Mouse (Mus musculus): Measurements from ENCODE around the gene Pptc7. TPM values are rescaled to one million over a fixed set of nuclear protein-coding genes. Genes with fewer than 3 reads are reported as not detected.

Pptc7 gene
- total and polyA plus RNA-seq, 2 experiments from 2014 or later = 6.7 to 18.3 TPM

DNA sequence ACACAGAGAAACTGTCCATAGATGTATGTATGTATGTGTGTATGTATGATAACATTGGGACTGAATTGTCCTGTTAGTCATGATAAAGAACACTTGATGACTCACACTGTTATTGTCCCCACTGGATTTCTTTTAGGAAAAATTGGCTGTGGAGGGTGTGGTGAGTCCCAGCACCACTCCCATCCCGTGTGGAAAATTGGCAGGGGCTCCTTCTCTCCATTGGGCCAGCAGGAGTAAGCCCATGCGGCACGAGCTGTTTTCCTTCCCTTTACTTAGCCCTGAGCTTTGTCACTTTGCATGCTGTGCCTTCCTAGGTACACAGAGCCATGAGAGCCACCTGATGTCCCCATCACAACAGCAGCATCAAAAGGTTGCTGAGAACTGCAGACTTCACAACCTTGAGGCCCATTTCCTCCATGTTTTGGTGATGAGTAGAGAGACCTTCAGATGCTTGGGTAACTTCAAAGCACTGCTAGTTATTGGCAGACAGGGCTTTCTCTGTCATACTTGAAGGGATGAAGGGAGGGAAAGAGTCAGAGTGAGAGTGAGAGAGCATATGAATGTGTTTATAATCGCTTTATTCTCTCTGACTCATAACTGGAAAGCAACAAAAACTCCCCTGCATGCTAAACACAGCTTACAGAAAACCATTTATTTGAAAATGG is 4.1 kb downstream of the Pptc7 start:
- no peak overlapping the region for H3K9ac ChIP-seq
- DNase-seq (no peak), ATAC-seq (no peak)
- H3K27ac ChIP-seq (ENCODE audit: low read depth, low read length) = no peak overlapping the region
- H3K4me2 ChIP-seq (ENCODE audit: low read depth) = no peak overlapping the region
- no peak for TF ChIP-seq CTCF (IDR thresholded peaks at IDR 0.05; ENCODE audit: low read depth)
- no peak overlapping the region for H3K4me3 ChIP-seq (ENCODE audit: low read depth, low read length)
- H3K27me3 ChIP-seq (ENCODE audit: insufficient read depth, low read length) = no peaks in the 10 kb centered on the region
- WGBS = 89% methylated on average over 4 of the region's 4 CpGs
- H3K4me1 ChIP-seq (ENCODE audit: insufficient read depth) = peaks cover 6% of the 10 kb centered on the region; the same call in 1 of the 2 replicates
- H3K36me3 ChIP-seq (ENCODE audit: insufficient read depth) = 0 out of 2 replicates have a peak, but pooled peaks cover 7% of the 10 kb centered on the region
- H3K9me3 ChIP-seq (ENCODE audit: low read length) = no peaks in the 10 kb centered on the region

DNA sequence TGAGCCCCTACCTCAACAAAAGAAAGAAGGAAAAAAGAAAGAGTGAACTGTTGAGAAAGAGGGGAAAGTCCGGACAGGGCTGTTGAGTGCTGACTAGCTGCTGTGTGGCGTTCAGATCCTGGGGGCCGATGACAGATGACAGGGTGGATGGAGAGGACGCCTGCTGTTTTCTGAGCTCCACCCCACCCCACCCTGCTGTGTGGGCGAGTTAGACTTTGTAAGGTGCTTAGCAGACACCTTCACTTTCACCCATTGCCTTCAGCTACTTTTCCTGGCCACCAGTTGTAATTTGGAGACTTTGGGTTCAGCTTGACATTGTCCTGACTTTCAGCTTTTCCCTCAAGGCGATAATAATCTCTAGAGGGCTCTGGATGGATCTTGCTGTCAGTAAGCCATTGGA is 7.0 kb downstream of the Pptc7 start:
- 67% methylated on average over 6 of the region's 6 CpGs for WGBS
- ATAC-seq = no peak
- H3K36me3 ChIP-seq (ENCODE audit: insufficient read depth) = 0 out of 2 replicates have a peak, but pooled peaks cover 7% of the 10 kb centered on the region

GRCm38 (mm10) chr5:122291553-122292339 is 7.6 kb downstream of the Pptc7 start:
- no peak overlapping the region for H3K4me2 ChIP-seq (ENCODE audit: low read depth)
- no peaks in the 10 kb centered on the region for H3K27me3 ChIP-seq (ENCODE audit: insufficient read depth, low read length)
- 69% methylated on average over 17 of the region's 17 CpGs for WGBS
- TF ChIP-seq CTCF (IDR thresholded peaks at IDR 0.05; ENCODE audit: low read depth) = no peak
- DNase-seq (no peak), ATAC-seq (no peak)
- no peak overlapping the region for H3K27ac ChIP-seq (ENCODE audit: low read depth, low read length)
- H3K9me3 ChIP-seq (ENCODE audit: low read length) = no peaks in the 10 kb centered on the region
- no peaks in the 10 kb centered on the region for H3K4me1 ChIP-seq (ENCODE audit: insufficient read depth)
- H3K9ac ChIP-seq = no peak overlapping the region
- H3K4me3 ChIP-seq (ENCODE audit: low read depth, low read length) = no peak overlapping the region
- H3K36me3 ChIP-seq (ENCODE audit: insufficient read depth) = 0 out of 2 replicates have a peak, but pooled peaks cover 7% of the 10 kb centered on the region

More for the DNA sequence above, 7.0 kb downstream of the Pptc7 start:
- Histone ChIP-seq H3K27ac (ENCODE audit: low read depth, low read length) (no peak overlapping the region), H3K9me3 (ENCODE audit: low read length) (no peaks in the 10 kb centered on the region), H3K27me3 (ENCODE audit: insufficient read depth, low read length) (no peaks in the 10 kb centered on the region), H3K4me2 (ENCODE audit: low read depth) (no peak overlapping the region), H3K4me1 (ENCODE audit: insufficient read depth) (peaks cover 3% of the 10 kb centered on the region; the same call in 1 of the 2 replicates), H3K9ac (no peak overlapping the region), H3K4me3 (ENCODE audit: low read depth, low read length) (no peak overlapping the region)
- TF ChIP-seq CTCF (IDR thresholded peaks at IDR 0.05; ENCODE audit: low read depth) = no peak
- no peak for DNase-seq

- Histone ChIP-seq H3K4me2 (ENCODE audit: low read depth) (no peak overlapping the region), H3K4me3 (ENCODE audit: low read depth, low read length) (no peak overlapping the region), H3K27ac (ENCODE audit: low read depth, low read length) (no peak overlapping the region), H3K9me3 (ENCODE audit: low read length) (no peaks in the 10 kb centered on the region), H3K36me3 (ENCODE audit: insufficient read depth) (no peaks in the 10 kb centered on the region), H3K4me1 (ENCODE audit: insufficient read depth) (no peaks in the 10 kb centered on the region), H3K9ac (no peak overlapping the region), H3K27me3 (ENCODE audit: insufficient read depth, low read length) (no peaks in the 10 kb centered on the region)
- ATAC-seq = no peak
- DNase-seq = no peak
- WGBS = 73% methylated on average over 6 of the region's 6 CpGs
- TF ChIP-seq CTCF (IDR thresholded peaks at IDR 0.05; ENCODE audit: low read depth) = no peak
These were observed 9.0 kb downstream of the Pptc7 start for GRCm38 (mm10) chr5:122293131-122293530.

DNA sequence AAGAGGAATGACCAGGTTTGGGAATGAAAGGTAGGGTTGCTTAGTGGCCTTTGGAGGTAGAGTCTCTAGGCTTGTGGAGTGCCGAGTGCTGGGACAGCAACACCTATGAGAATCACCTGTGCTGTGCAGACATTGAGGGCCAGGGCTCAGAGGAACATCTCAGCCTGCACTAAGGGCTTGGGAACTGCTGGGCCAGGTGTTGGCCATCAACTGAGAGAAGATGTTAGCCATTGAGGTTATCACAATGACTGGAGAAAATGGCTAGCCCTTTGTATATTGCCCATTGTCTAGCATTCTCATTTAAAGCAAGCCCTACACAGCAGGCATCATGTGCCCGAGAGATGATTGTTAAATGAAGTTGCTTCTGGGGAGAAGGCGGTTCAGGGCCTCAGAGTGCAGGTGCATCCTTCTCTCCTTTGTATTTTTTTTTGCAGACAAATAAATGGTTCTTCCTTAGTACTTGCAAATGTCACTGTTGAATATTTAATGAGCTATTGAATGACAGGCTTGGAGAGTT is 10.1 kb downstream of the Pptc7 start:
- DNase-seq (no peak), ATAC-seq (no peak)
- no peaks in the 10 kb centered on the region for H3K36me3 ChIP-seq (ENCODE audit: insufficient read depth)
- no peak overlapping the region for H3K27ac ChIP-seq (ENCODE audit: low read depth, low read length)
- H3K4me1 ChIP-seq (ENCODE audit: insufficient read depth) = no peaks in the 10 kb centered on the region
- H3K4me2 ChIP-seq (ENCODE audit: low read depth) = no peak overlapping the region
- WGBS = 56% methylated on average over 3 of the region's 3 CpGs
- H3K27me3 ChIP-seq (ENCODE audit: insufficient read depth, low read length) = no peaks in the 10 kb centered on the region
- H3K9me3 ChIP-seq (ENCODE audit: low read length) = no peaks in the 10 kb centered on the region
- TF ChIP-seq CTCF (IDR thresholded peaks at IDR 0.05; ENCODE audit: low read depth) = no peak
- no peak overlapping the region for H3K9ac ChIP-seq
- no peak overlapping the region for H3K4me3 ChIP-seq (ENCODE audit: low read depth, low read length)

DNA sequence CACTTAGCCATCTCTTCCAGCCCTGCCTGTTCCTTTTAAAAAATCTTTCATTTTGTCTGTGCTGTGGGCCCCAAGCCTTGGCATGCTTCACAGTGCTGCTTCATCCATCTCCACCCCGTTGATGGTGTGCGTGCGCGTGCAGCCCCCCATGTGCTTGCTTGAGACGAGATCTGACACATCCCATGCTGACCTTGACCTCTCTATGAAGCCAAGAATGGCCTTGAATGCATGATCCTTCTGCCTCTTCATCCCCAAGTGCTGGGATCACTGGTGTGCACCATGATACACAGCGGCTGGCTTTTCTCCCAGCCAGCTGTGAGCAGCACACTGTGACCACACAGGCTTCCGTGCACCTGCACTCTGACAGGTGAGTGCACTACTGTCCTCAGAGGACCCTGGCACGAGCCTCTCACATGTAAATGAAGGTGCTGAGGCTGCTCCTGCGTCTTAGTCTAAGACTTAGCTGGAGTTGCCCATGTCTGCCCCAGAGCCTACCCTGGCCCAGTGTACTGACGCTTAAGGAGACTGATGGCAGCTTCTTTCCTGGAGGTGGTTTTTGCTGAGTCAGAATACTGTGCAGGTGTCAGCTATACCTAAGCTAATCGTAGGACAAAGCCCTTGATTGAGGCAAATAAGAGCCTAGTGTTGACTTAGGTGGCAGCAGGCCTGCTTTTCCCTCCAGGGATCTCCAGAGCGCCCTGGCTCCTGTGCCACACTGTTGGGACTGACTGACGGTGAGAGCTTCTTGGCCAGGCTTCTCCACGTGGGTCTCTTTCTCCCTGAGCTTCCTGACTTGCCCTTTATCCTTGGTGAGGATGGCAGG is 11.2 kb downstream of the Pptc7 start:
- WGBS = 76% methylated on average over 14 of the region's 14 CpGs
- Histone ChIP-seq H3K9ac (no peak overlapping the region), H3K36me3 (ENCODE audit: insufficient read depth) (no peaks in the 10 kb centered on the region), H3K4me2 (ENCODE audit: low read depth) (no peak overlapping the region), H3K9me3 (ENCODE audit: low read length) (no peaks in the 10 kb centered on the region), H3K27me3 (ENCODE audit: insufficient read depth, low read length) (no peaks in the 10 kb centered on the region), H3K4me3 (ENCODE audit: low read depth, low read length) (no peak overlapping the region), H3K27ac (ENCODE audit: low read depth, low read length) (no peak overlapping the region), H3K4me1 (ENCODE audit: insufficient read depth) (no peaks in the 10 kb centered on the region)
- ATAC-seq (no peak), DNase-seq (no peak)
- TF ChIP-seq CTCF (IDR thresholded peaks at IDR 0.05; ENCODE audit: low read depth) = no peak
